Mouse (Mus musculus) cerebellum, adult (tissue): ENCODE results near the gene Ap2s1.

Experiments used
- ATAC-seq: cut with Nextera tagmentation; 2 replicates; pipeline ENCODE4 v1.9.2; 2017; ENCODE audit warnings: mild to moderate bottlenecking, moderate library complexity, mixed read lengths; ENCODE audit not compliant: insufficient number of reproducible peaks, low FRiP score, low TSS enrichment

Ap2s1 gene

GRCm38 (mm10) chr7:16747656-16748055, 9.4 kb downstream of the Ap2s1 start:
- no peak for ATAC-seq

GRCm38 (mm10) chr7:16752016-16752415, 13.8 kb downstream of the Ap2s1 start:
- no peak for ATAC-seq

GRCm38 (mm10) chr7:16755362-16756017, 17.3 kb downstream of the Ap2s1 start:
- no peak for ATAC-seq

- no peak for ATAC-seq
Observed at GRCm38 (mm10) chr7:16758872-16759574, 20.8 kb downstream of the Ap2s1 start.

- no peak for ATAC-seq
Observed at GRCm38 (mm10) chr7:16760292-16760691, 22.1 kb downstream of the Ap2s1 start.

GRCm38 (mm10) chr7:16761005-16761481, 22.8 kb downstream of the Ap2s1 start:
- ATAC-seq, result no peak

GRCm38 (mm10) chr7:16761630-16762029, 23.4 kb downstream of the Ap2s1 start:
- no peak for ATAC-seq

- ATAC-seq, result no peak
Observed at GRCm38 (mm10) chr7:16763463-16764218, 25.4 kb downstream of the Ap2s1 start.

GRCm38 (mm10) chr7:16766443-16766842, 28.2 kb downstream of the Ap2s1 start:
- ATAC-seq, result no peak

- ATAC-seq, result no peak
Observed at GRCm38 (mm10) chr7:16775888-16776287, 37.7 kb downstream of the Ap2s1 start.

GRCm38 (mm10) chr7:16780076-16780475, 41.9 kb downstream of the Ap2s1 start:
- no peak for ATAC-seq

GRCm38 (mm10) chr7:16780825-16781554, 42.8 kb downstream of the Ap2s1 start, which contains the start of gene Slc1a5:
Gene Slc1a5 (plus strand): TSS chr7:16781340.
- ATAC-seq, result no peak

GRCm38 (mm10) chr7:16781555-16781815, 43.3 kb downstream of the Ap2s1 start:
- no peak for ATAC-seq

- no peak for ATAC-seq
Observed at GRCm38 (mm10) chr7:16781816-16782554, 43.8 kb downstream of the Ap2s1 start.

GRCm38 (mm10) chr7:16782555-16783125, 44.4 kb downstream of the Ap2s1 start:
- ATAC-seq, result no peak

- ATAC-seq, result no peak
Observed at GRCm38 (mm10) chr7:16783224-16783688, 45.0 kb downstream of the Ap2s1 start.

- no peak for ATAC-seq
Observed at GRCm38 (mm10) chr7:16783758-16784415, 45.7 kb downstream of the Ap2s1 start.

GRCm38 (mm10) chr7:16784498-16784976, 46.3 kb downstream of the Ap2s1 start:
- ATAC-seq, result no peak

- ATAC-seq, result no peak
Observed at GRCm38 (mm10) chr7:16785541-16786083, 47.4 kb downstream of the Ap2s1 start.
